In the genomic region with DNA sequence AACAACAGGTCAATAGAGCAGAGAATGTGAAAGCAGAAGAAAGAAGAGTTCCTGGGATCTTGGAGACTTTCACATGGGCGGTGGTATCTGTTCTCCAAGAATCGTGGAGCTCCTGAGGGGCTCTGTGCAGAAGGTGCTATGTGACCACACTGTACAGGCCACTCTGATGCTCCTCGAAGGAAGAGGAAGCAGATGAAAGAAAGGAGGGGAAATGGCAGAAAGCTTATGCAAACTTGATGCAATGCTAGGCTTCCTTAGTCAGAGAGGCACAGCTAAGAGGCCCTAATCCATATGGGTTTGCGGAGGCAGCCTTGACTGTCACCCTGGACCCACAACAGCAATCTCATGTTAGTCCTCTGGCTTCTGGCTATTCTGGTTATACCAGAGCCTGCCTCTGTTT, we compare ENCODE assay signal across 19 mouse cellular contexts.
"Had no signal": no experiment of that assay in that cellular context is flagged by ENCODE, and none has a peak within 500 bp of the region (broad histone marks: within the 10 kb centered on the region; RNA-seq: fewer than 3 reads in every experiment).

No protein-coding gene starts in this region.

- ATAC-seq: intestine, postnatal 0 days; liver, postnatal 0 days; lung, postnatal 0 days; midbrain, embryonic 15.5 days had no signal

- H3K9ac ChIP-seq: liver, embryonic 14.5 days; liver, postnatal 0 days; lung, embryonic 14.5 days; midbrain, embryonic 12.5 days; midbrain, embryonic 15.5 days; neural tube, embryonic 12.5 days; neural tube, embryonic 15.5 days had no signal

- H3K4me2 ChIP-seq: liver, embryonic 11.5 days; lung, embryonic 14.5 days; midbrain, embryonic 12.5 days; midbrain, embryonic 15.5 days; neural tube, embryonic 12.5 days; neural tube, embryonic 15.5 days had no signal

- H3K4me1 ChIP-seq: midbrain, embryonic 12.5 days; midbrain, embryonic 15.5 days; neural tube, embryonic 12.5 days; neural tube, embryonic 15.5 days had no signal

- H3K4me3 ChIP-seq: layer of hippocampus, adult 2 months; midbrain, embryonic 12.5 days; midbrain, embryonic 15.5 days; neural tube, embryonic 12.5 days; neural tube, embryonic 15.5 days had no signal

- H3K27me3 ChIP-seq: midbrain, embryonic 12.5 days; midbrain, embryonic 15.5 days; neural tube, embryonic 12.5 days; neural tube, embryonic 15.5 days had no signal

- H3K36me3 ChIP-seq: midbrain, embryonic 15.5 days had no signal

- DNase-seq: kidney, adult 2 months; kidney, postnatal 25 days; layer of hippocampus, adult 9-11 months; liver, postnatal 0 days; lung, embryonic 14.5 days; lung, postnatal 36 days; retina, postnatal 1 day; thymus, adult 18-20 months; thymus, postnatal 36 days had no signal

- H3K27ac ChIP-seq: kidney, postnatal 0 days; layer of hippocampus, adult 2 months; liver, embryonic 14.5 days; midbrain, embryonic 12.5 days; midbrain, embryonic 15.5 days; neural tube, embryonic 12.5 days; neural tube, embryonic 15.5 days had no signal

- H3K9me3 ChIP-seq: midbrain, embryonic 12.5 days; midbrain, embryonic 15.5 days; neural tube, embryonic 12.5 days; neural tube, embryonic 15.5 days had no signal
